Mouse (Mus musculus) MEL (cell line): ENCODE results near the gene Calhm4. TPM values are rescaled to one million over a fixed set of nuclear protein-coding genes. Genes with fewer than 3 reads are reported as not detected.
A peak's percentile ranks its signal among the peaks of the same experiment; 100 is the strongest.

Source experiments
- DNase-seq: peaks from one replicate; pipeline ENCODE4 v3.0.0; 2011; ENCODE audit warnings: low read depth, low spot score
- H3K27ac ChIP-seq: 2 replicates; pipeline ENCODE4 v1.5.1; 2012; ENCODE audit warnings: low read depth, mild to moderate bottlenecking, control low read depth, low read length, moderate library complexity; ENCODE audit not compliant: control insufficient read depth
- H3K27me3 ChIP-seq, 2 experiments: fragments of 150-350 bp in 1 of 2; sonication (generic) in 1 of 2; 2 replicates each; pipeline ENCODE4 v1.6.1; 2012; ENCODE audit warnings: low read length in 2 of 2, mild to moderate bottlenecking in 2 of 2, improper control_type of control experiment in 1 of 2, moderate library complexity in 1 of 2; ENCODE audit not compliant: insufficient read depth in 2 of 2, control insufficient read depth in 1 of 2
- H3K36me3 ChIP-seq, 2 experiments: 2 replicates each; pipeline ENCODE4 v1.6.1; 2012 to 2014; ENCODE audit warnings: low read length in 2 of 2, improper control_type of control experiment in 1 of 2, inconsistent platforms in 1 of 2, mild to moderate bottlenecking in 1 of 2; ENCODE audit not compliant: insufficient read depth in 2 of 2, control insufficient read depth in 1 of 2
- H3K4me1 ChIP-seq, 2 experiments: fragments of 150-350 bp in 1 of 2; sonication (generic) in 1 of 2; 2 replicates each; pipeline ENCODE4 v1.6.1; 2012; ENCODE audit warnings: low read length in 2 of 2, improper control_type of control experiment in 1 of 2, mild to moderate bottlenecking in 1 of 2; ENCODE audit not compliant: insufficient read depth in 2 of 2, control insufficient read depth in 1 of 2
- H3K4me3 ChIP-seq, 2 experiments: fragments of 150-350 bp in 1 of 2; sonication (generic) in 1 of 2; 2 replicates each; pipeline ENCODE4 v1.5.1; 2012; ENCODE audit warnings: low read depth in 2 of 2, low read length in 2 of 2, mild to moderate bottlenecking in 2 of 2, moderate library complexity in 2 of 2, control low read depth in 1 of 2, improper control_type of control experiment in 1 of 2; ENCODE audit not compliant: control insufficient read depth in 1 of 2, insufficient read depth in 1 of 2
- H3K79me2 ChIP-seq: 2 replicates; pipeline ENCODE4 v1.6.1; 2012; ENCODE audit warnings: mild to moderate bottlenecking, low read length, moderate library complexity; ENCODE audit not compliant: control insufficient read depth, poor library complexity, insufficient read depth
- H3K9ac ChIP-seq: 2 replicates; pipeline ENCODE4 v1.6.1; 2012; ENCODE audit warnings: low read depth, mild to moderate bottlenecking, control low read depth, low read length, moderate library complexity; ENCODE audit not compliant: control insufficient read depth, poor library complexity, severe bottlenecking
- H3K9me3 ChIP-seq: fragments of 150-350 bp; sonication (generic); replicated peaks from 2 replicates; pipeline ENCODE4 v1.6.1; 2012; ENCODE audit warnings: mild to moderate bottlenecking, low read length, improper control_type of control experiment, moderate library complexity; ENCODE audit not compliant: insufficient read depth
- BHLHE40 ChIP-seq: IDR thresholded peaks from 2 replicates; pipeline ENCODE4 v1.6.1; 2012; ENCODE audit warnings: low read depth, mild to moderate bottlenecking, inconsistent platforms, low read length, improper control_type of control experiment, borderline replicate concordance
- CHD2 ChIP-seq: IDR thresholded peaks from 2 replicates; pipeline ENCODE4 v1.6.1; 2011; ENCODE audit warnings: low read length, improper control_type of control experiment
- E2F4 ChIP-seq: IDR thresholded peaks from 2 replicates; pipeline ENCODE4 v1.6.1; 2011; ENCODE audit warnings: low read depth, low read length, improper control_type of control experiment, borderline replicate concordance
- EP300 ChIP-seq, 2 experiments: IDR thresholded peaks; 2 replicates each; pipeline ENCODE4 v1.6.1; 2011; ENCODE audit warnings: improper control_type of control experiment in 2 of 2, low read length in 2 of 2, low read depth in 1 of 2, mild to moderate bottlenecking in 1 of 2
- GATA1 ChIP-seq: IDR thresholded peaks from 2 replicates; pipeline ENCODE4 v1.6.1; 2011; ENCODE audit warnings: low read depth, low read length, improper control_type of control experiment
- HCFC1 ChIP-seq: IDR thresholded peaks from 2 replicates; pipeline ENCODE4 v1.6.1; 2012; ENCODE audit warnings: low read depth, mild to moderate bottlenecking, inconsistent platforms, low read length, improper control_type of control experiment, moderate library complexity
- MAFK ChIP-seq: IDR thresholded peaks from 2 replicates; pipeline ENCODE4 v1.6.1; 2011; ENCODE audit warnings: low read depth, mild to moderate bottlenecking, low read length, improper control_type of control experiment, borderline replicate concordance
- MAX ChIP-seq: IDR thresholded peaks from 2 replicates; pipeline ENCODE4 v1.6.1; 2011; ENCODE audit warnings: low read length, improper control_type of control experiment
- MAZ ChIP-seq: IDR thresholded peaks from 2 replicates; pipeline ENCODE4 v1.6.1; 2012; ENCODE audit warnings: low read depth, mild to moderate bottlenecking, inconsistent platforms, low read length, improper control_type of control experiment
- MEF2A ChIP-seq: IDR thresholded peaks from 2 replicates; pipeline ENCODE4 v1.6.1; 2014; ENCODE audit warnings: low read depth, mild to moderate bottlenecking, inconsistent platforms, low read length, improper control_type of control experiment; ENCODE audit not compliant: poor library complexity, insufficient replicate concordance, severe bottlenecking; ENCODE audit errors: extremely low read depth
- MYB ChIP-seq: IDR thresholded peaks from 2 replicates; pipeline ENCODE4 v1.6.1; 2011; ENCODE audit warnings: mild to moderate bottlenecking, low read depth, low read length, improper control_type of control experiment
- MYC ChIP-seq: IDR thresholded peaks from 2 replicates; pipeline ENCODE4 v1.6.1; 2011; ENCODE audit warnings: low read depth, mild to moderate bottlenecking, low read length, improper control_type of control experiment, moderate library complexity
- NELFE ChIP-seq: IDR thresholded peaks from 2 replicates; pipeline ENCODE4 v1.6.1; 2011; ENCODE audit warnings: low read depth, low read length, improper control_type of control experiment
- NRF1 ChIP-seq: IDR thresholded peaks from 2 replicates; pipeline ENCODE4 v1.6.1; 2014; ENCODE audit warnings: low read depth, mild to moderate bottlenecking, inconsistent platforms, low read length, improper control_type of control experiment, moderate library complexity; ENCODE audit not compliant: poor library complexity, insufficient read depth, severe bottlenecking
- POLR2A ChIP-seq, 2 experiments: IDR thresholded peaks; 2 replicates each; pipeline ENCODE4 v1.6.1; 2011 to 2012; ENCODE audit warnings: low read length in 2 of 2, mild to moderate bottlenecking in 2 of 2, control low read depth in 1 of 2, improper control_type of control experiment in 1 of 2, low read depth in 1 of 2, moderate library complexity in 1 of 2; ENCODE audit not compliant: control insufficient read depth in 1 of 2, insufficient read depth in 1 of 2, poor library complexity in 1 of 2
- RCOR1 ChIP-seq: IDR thresholded peaks from 2 replicates; pipeline ENCODE4 v1.6.1; 2012; ENCODE audit warnings: low read depth, mild to moderate bottlenecking, inconsistent platforms, low read length, improper control_type of control experiment
- SIN3A ChIP-seq: IDR thresholded peaks from 2 replicates; pipeline ENCODE4 v1.6.1; 2012; ENCODE audit warnings: low read length, improper control_type of control experiment, inconsistent platforms
- TAL1 ChIP-seq: IDR thresholded peaks from 2 replicates; pipeline ENCODE4 v1.6.1; 2012; ENCODE audit warnings: mild to moderate bottlenecking, inconsistent platforms, low read length, moderate library complexity, mixed read lengths
- TCF12 ChIP-seq: IDR thresholded peaks from 2 replicates; pipeline ENCODE4 v1.6.1; 2014; ENCODE audit warnings: low read depth, mild to moderate bottlenecking, inconsistent platforms, low read length, improper control_type of control experiment, moderate library complexity
- polyA plus RNA-seq, 2 experiments: library from polyadenylated mRNA; stranded (reverse) in 1 of 2; unstranded in 1 of 2; fragments of >175 nt in 1 of 2; fragments of >200 nt in 1 of 2; gene quantifications; 2 replicates each; pipeline versions ENCODE4 v1.2.1 to v1.2.4; 2012; ENCODE audit warnings: low replicate concordance in 2 of 2, low read depth in 1 of 2; ENCODE audit not compliant: insufficient read length in 2 of 2, insufficient read depth in 1 of 2, missing spikeins in 1 of 2
- total RNA-seq: library from RNA; depleted of rRNA; stranded (reverse); fragments of 300-350 nt; gene quantifications from 2 replicates; pipeline ENCODE4 v1.2.3, GENCODE M21; 2012

The Calhm4 gene
- total and polyA plus RNA-seq, 3 experiments: not detected

- no peak for TF ChIP-seq GATA1
- TF ChIP-seq TAL1: no peak
- no peak for TF ChIP-seq MAZ
- no peak overlapping the region for H3K9ac ChIP-seq
These were observed 22.5 kb upstream of the Calhm4 start for GRCm38 (mm10) chr10:34066591-34066990.

GRCm38 (mm10) chr10:34053987-34054386, 9.9 kb upstream of the Calhm4 start:
- Histone ChIP-seq H3K27me3 (no peaks in the 10 kb centered on the region; a peak in 1 of 4 replicates), H3K79me2 (no peaks in the 10 kb centered on the region), H3K9me3 (no peaks in the 10 kb centered on the region), H3K36me3 (no peaks in the 10 kb centered on the region), H3K27ac (no peak overlapping the region), H3K4me1 (no peaks in the 10 kb centered on the region), H3K4me3 (no peak overlapping the region), H3K9ac (no peak overlapping the region)
- peak; percentile 7 for DNase-seq
- no peak for TF ChIP-seq TCF12
- TF ChIP-seq CHD2: no peak
- TF ChIP-seq POLR2A (IDR thresholded peaks at IDR 0.05; ENCODE audit: control insufficient read depth in 1 of 2, insufficient read depth in 1 of 2, low read depth in 1 of 2, low read length in 2 of 2, poor library complexity in 1 of 2): no peak
- no peak for TF ChIP-seq HCFC1

More at GRCm38 (mm10) chr10:34066591-34066990, 22.5 kb upstream of the Calhm4 start:
- Histone ChIP-seq H3K27ac (no peak overlapping the region), H3K79me2 (no peaks in the 10 kb centered on the region), H3K4me3 (no peak overlapping the region), H3K36me3 (no peaks in the 10 kb centered on the region), H3K9me3 (no peaks in the 10 kb centered on the region), H3K27me3 (no peaks in the 10 kb centered on the region; a peak in 1 of 4 replicates), H3K4me1 (no peaks in the 10 kb centered on the region; a peak in 1 of 4 replicates)
- no peak for DNase-seq

GRCm38 (mm10) chr10:34037401-34037800, 6.7 kb downstream of the Calhm4 start, which contains the start of gene Trappc3l:
Gene Trappc3l, plus strand, starts transcription at chr10:34037597.
- no peak for DNase-seq
- H3K9ac ChIP-seq: no peak within 1 kb of the TSS
- peaks cover 0 to 5% of the 10 kb centered on the region in 2 experiments for H3K27me3 ChIP-seq
- H3K4me3 ChIP-seq: no peak within 1 kb of the TSS
- H3K9me3 ChIP-seq: no peaks in the 10 kb centered on the region
- no peak for TF ChIP-seq BHLHE40
- TF ChIP-seq MEF2A: no peak
- no peak for TF ChIP-seq NELFE
- TF ChIP-seq RCOR1: no peak
- TF ChIP-seq NRF1: no peak
- no peak for TF ChIP-seq SIN3A
- TF ChIP-seq E2F4: no peak
- no peak for TF ChIP-seq MYC
- TF ChIP-seq MYB: no peak
- TF ChIP-seq EP300 (IDR thresholded peaks at IDR 0.05; ENCODE audit: low read depth in 1 of 2, low read length in 2 of 2): no peak
- TF ChIP-seq MAX: no peak
- TF ChIP-seq CHD2: no peak
- no peak for TF ChIP-seq MAFK
- no peaks in the 10 kb centered on the region for H3K79me2 ChIP-seq
- H3K36me3 ChIP-seq: no peaks in the 10 kb centered on the region
- no peaks in the 10 kb centered on the region for H3K4me1 ChIP-seq
- no peak within 1 kb of the TSS for H3K27ac ChIP-seq
